Mouse (Mus musculus): Measurements from ENCODE around the gene Upf2. TPM values are rescaled to one million over a fixed set of nuclear protein-coding genes. Genes with fewer than 3 reads are reported as not detected.

Gene Upf2
- polyA plus RNA-seq (2012; rRNA removed): 8.9 and 11.0 TPM in 2 replicates

- TF ChIP-seq CTCF (IDR thresholded peaks at IDR 0.05; ENCODE audit: control insufficient read depth, insufficient read depth, insufficient replicate concordance, low read depth, low read length) (no peak), POLR2A (IDR thresholded peaks at IDR 0.05; ENCODE audit: control insufficient read depth, low read depth, low read length) (peak; percentile 13; the same call in 1 of the 2 replicates)
- peak within 1 kb of the TSS; percentile 94 for H3K27ac ChIP-seq (ENCODE audit: control insufficient read depth, insufficient read depth, low read depth, low read length)
- H3K4me1 ChIP-seq (ENCODE audit: control insufficient read depth, insufficient read depth, low read length): 0 out of 2 replicates have a peak, but pooled peaks cover 3% of the 10 kb centered on the region
- peak within 1 kb of the TSS; percentile 93 for H3K4me3 ChIP-seq (ENCODE audit: control insufficient read depth, low read depth, low read length)
- H3K27me3 ChIP-seq (ENCODE audit: control insufficient read depth, insufficient read depth, low read length): no peaks in the 10 kb centered on the region
- H3K36me3 ChIP-seq (ENCODE audit: control insufficient read depth, insufficient read depth, low read length): no peaks in the 10 kb centered on the region
Observed at GRCm38 (mm10) chr2:5950766-5951595, at the start of gene Upf2. Gene Upf2 (plus strand): TSS chr2:5951469.

GRCm38 (mm10) chr2:5906092-5906491, 45.2 kb upstream of the Upf2 start:
- no peak for TF ChIP-seq CTCF (IDR thresholded peaks at IDR 0.05; ENCODE audit: control insufficient read depth, insufficient read depth, insufficient replicate concordance, low read depth, low read length)
- TF ChIP-seq POLR2A (IDR thresholded peaks at IDR 0.05; ENCODE audit: control insufficient read depth, low read depth, low read length): no peak
- H3K27me3 ChIP-seq (ENCODE audit: control insufficient read depth, insufficient read depth, low read length): no peaks in the 10 kb centered on the region
- no peaks in the 10 kb centered on the region for H3K36me3 ChIP-seq (ENCODE audit: control insufficient read depth, insufficient read depth, low read length)
- no peaks in the 10 kb centered on the region for H3K4me1 ChIP-seq (ENCODE audit: control insufficient read depth, insufficient read depth, low read length)
- no peak overlapping the region for H3K27ac ChIP-seq (ENCODE audit: control insufficient read depth, insufficient read depth, low read depth, low read length)
- H3K4me3 ChIP-seq (ENCODE audit: control insufficient read depth, low read depth, low read length): no peak overlapping the region

- Histone ChIP-seq H3K4me3 (ENCODE audit: control insufficient read depth, low read depth, low read length) (no peak overlapping the region), H3K27ac (ENCODE audit: control insufficient read depth, insufficient read depth, low read depth, low read length) (no peak overlapping the region), H3K36me3 (ENCODE audit: control insufficient read depth, insufficient read depth, low read length) (no peaks in the 10 kb centered on the region), H3K27me3 (ENCODE audit: control insufficient read depth, insufficient read depth, low read length) (no peaks in the 10 kb centered on the region), H3K4me1 (ENCODE audit: control insufficient read depth, insufficient read depth, low read length) (no peaks in the 10 kb centered on the region)
- TF ChIP-seq CTCF (IDR thresholded peaks at IDR 0.05; ENCODE audit: control insufficient read depth, insufficient read depth, insufficient replicate concordance, low read depth, low read length) (no peak), POLR2A (IDR thresholded peaks at IDR 0.05; ENCODE audit: control insufficient read depth, low read depth, low read length) (no peak)
Observed at GRCm38 (mm10) chr2:5906625-5907024, 44.6 kb upstream of the Upf2 start.

GRCm38 (mm10) chr2:5911282-5911965, 39.8 kb upstream of the Upf2 start:
- Histone ChIP-seq H3K27ac (ENCODE audit: control insufficient read depth, insufficient read depth, low read depth, low read length) (no peak overlapping the region), H3K4me3 (ENCODE audit: control insufficient read depth, low read depth, low read length) (no peak overlapping the region), H3K27me3 (ENCODE audit: control insufficient read depth, insufficient read depth, low read length) (no peaks in the 10 kb centered on the region), H3K4me1 (ENCODE audit: control insufficient read depth, insufficient read depth, low read length) (no peaks in the 10 kb centered on the region), H3K36me3 (ENCODE audit: control insufficient read depth, insufficient read depth, low read length) (no peaks in the 10 kb centered on the region)
- TF ChIP-seq POLR2A (IDR thresholded peaks at IDR 0.05; ENCODE audit: control insufficient read depth, low read depth, low read length) (no peak), CTCF (IDR thresholded peaks at IDR 0.05; ENCODE audit: control insufficient read depth, insufficient read depth, insufficient replicate concordance, low read depth, low read length) (no peak)

GRCm38 (mm10) chr2:5922823-5923222, 28.4 kb upstream of the Upf2 start:
- no peak overlapping the region for H3K4me3 ChIP-seq (ENCODE audit: control insufficient read depth, low read depth, low read length)
- TF ChIP-seq POLR2A (IDR thresholded peaks at IDR 0.05; ENCODE audit: control insufficient read depth, low read depth, low read length) (no peak), CTCF (IDR thresholded peaks at IDR 0.05; ENCODE audit: control insufficient read depth, insufficient read depth, insufficient replicate concordance, low read depth, low read length) (no peak)
- H3K27ac ChIP-seq (ENCODE audit: control insufficient read depth, insufficient read depth, low read depth, low read length): no peak overlapping the region
- H3K4me1 ChIP-seq (ENCODE audit: control insufficient read depth, insufficient read depth, low read length): no peaks in the 10 kb centered on the region
- no peaks in the 10 kb centered on the region for H3K36me3 ChIP-seq (ENCODE audit: control insufficient read depth, insufficient read depth, low read length)
- H3K27me3 ChIP-seq (ENCODE audit: control insufficient read depth, insufficient read depth, low read length): no peaks in the 10 kb centered on the region

- TF ChIP-seq CTCF (IDR thresholded peaks at IDR 0.05; ENCODE audit: control insufficient read depth, insufficient read depth, insufficient replicate concordance, low read depth, low read length): no peak
- TF ChIP-seq POLR2A (IDR thresholded peaks at IDR 0.05; ENCODE audit: control insufficient read depth, low read depth, low read length): no peak
- Histone ChIP-seq H3K36me3 (ENCODE audit: control insufficient read depth, insufficient read depth, low read length) (no peaks in the 10 kb centered on the region), H3K4me3 (ENCODE audit: control insufficient read depth, low read depth, low read length) (no peak overlapping the region), H3K4me1 (ENCODE audit: control insufficient read depth, insufficient read depth, low read length) (no peaks in the 10 kb centered on the region), H3K27ac (ENCODE audit: control insufficient read depth, insufficient read depth, low read depth, low read length) (no peak overlapping the region), H3K27me3 (ENCODE audit: control insufficient read depth, insufficient read depth, low read length) (no peaks in the 10 kb centered on the region)
Observed at GRCm38 (mm10) chr2:5923786-5924185, 27.5 kb upstream of the Upf2 start.

- no peak overlapping the region for H3K4me3 ChIP-seq (ENCODE audit: control insufficient read depth, low read depth, low read length)
- no peaks in the 10 kb centered on the region for H3K36me3 ChIP-seq (ENCODE audit: control insufficient read depth, insufficient read depth, low read length)
- no peaks in the 10 kb centered on the region for H3K27me3 ChIP-seq (ENCODE audit: control insufficient read depth, insufficient read depth, low read length)
- H3K27ac ChIP-seq (ENCODE audit: control insufficient read depth, insufficient read depth, low read depth, low read length): no peak overlapping the region
- TF ChIP-seq CTCF (IDR thresholded peaks at IDR 0.05; ENCODE audit: control insufficient read depth, insufficient read depth, insufficient replicate concordance, low read depth, low read length): no peak
- TF ChIP-seq POLR2A (IDR thresholded peaks at IDR 0.05; ENCODE audit: control insufficient read depth, low read depth, low read length): no peak
- no peaks in the 10 kb centered on the region for H3K4me1 ChIP-seq (ENCODE audit: control insufficient read depth, insufficient read depth, low read length)
Observed at GRCm38 (mm10) chr2:5927481-5927880, 23.8 kb upstream of the Upf2 start.
